Mouse (Mus musculus) kidney, embryonic 14.5 days (tissue): ENCODE results near the gene 5730480H06Rik. TPM values are rescaled to one million over a fixed set of nuclear protein-coding genes. Genes with fewer than 3 reads are reported as not detected.

Experiments
- ATAC-seq: fragments of 200-750 bp; cut with Nextera tagmentation; 2 replicates; pipeline ENCODE4 v1.8.0; 2017; ENCODE audit warnings: moderate number of reproducible peaks, mild to moderate bottlenecking, moderate TSS enrichment, moderate library complexity; ENCODE audit not compliant: low FRiP score, low TSS enrichment
- H3K27ac ChIP-seq: fragments of 300-500 bp; sonication (generic); 2 replicates; pipeline ENCODE4 v1.5.1; 2014; ENCODE audit warnings: low read depth, mild to moderate bottlenecking, low read length, moderate library complexity, mixed read lengths
- H3K27me3 ChIP-seq: fragments of 300-500 bp; sonication (generic); 2 replicates; pipeline ENCODE4 v1.6.1; 2014; ENCODE audit warnings: mild to moderate bottlenecking, low read length; ENCODE audit not compliant: control insufficient read depth, insufficient read depth
- H3K36me3 ChIP-seq: fragments of 300-500 bp; sonication (generic); 2 replicates; pipeline ENCODE4 v1.6.1; 2014; ENCODE audit warnings: low read length, mixed read lengths; ENCODE audit not compliant: control insufficient read depth, insufficient read depth
- H3K4me1 ChIP-seq: fragments of 300-500 bp; sonication (generic); 2 replicates; pipeline ENCODE4 v1.6.1; 2014; ENCODE audit warnings: low read length, mixed read lengths; ENCODE audit not compliant: control insufficient read depth, insufficient read depth
- H3K4me2 ChIP-seq: fragments of 300-500 bp; sonication (generic); replicated peaks from 2 replicates; pipeline ENCODE4 v1.6.1; 2014; ENCODE audit warnings: low read depth, mild to moderate bottlenecking, low read length
- H3K4me3 ChIP-seq: fragments of 300-500 bp; sonication (generic); 2 replicates; pipeline ENCODE4 v1.5.1; 2014; ENCODE audit warnings: mild to moderate bottlenecking, low read length
- H3K9ac ChIP-seq: fragments of 300-500 bp; sonication (generic); 2 replicates; pipeline ENCODE4 v1.6.1; 2014; ENCODE audit warnings: low read depth, mild to moderate bottlenecking, low read length, moderate library complexity
- H3K9me3 ChIP-seq: fragments of 300-500 bp; sonication (generic); 2 replicates; pipeline ENCODE4 v1.6.1; 2016; ENCODE audit warnings: low read length; ENCODE audit not compliant: control insufficient read depth
- WGBS: fragments of 180-500 bp; shearing (Covaris S2); extraction: QIAGEN DNeasy Blood & Tissue Kit; methylation state at CpG from one replicate; pipeline ENCODE4 v1.1.7; 2014; 5-methylcytosine and 5-hydroxymethylcytosine counted together
- polyA plus RNA-seq: library from polyadenylated mRNA; unstranded; fragments of >200 nt; fragmentation: Nextera tagmentation; extraction: Ambion mirVana; gene quantifications from 2 replicates; pipeline ENCODE4 v1.2.1, GENCODE M21; 2014

5730480H06Rik gene
- polyA plus RNA-seq, 1 experiment from 2014 or later = 32.1 TPM

DNA sequence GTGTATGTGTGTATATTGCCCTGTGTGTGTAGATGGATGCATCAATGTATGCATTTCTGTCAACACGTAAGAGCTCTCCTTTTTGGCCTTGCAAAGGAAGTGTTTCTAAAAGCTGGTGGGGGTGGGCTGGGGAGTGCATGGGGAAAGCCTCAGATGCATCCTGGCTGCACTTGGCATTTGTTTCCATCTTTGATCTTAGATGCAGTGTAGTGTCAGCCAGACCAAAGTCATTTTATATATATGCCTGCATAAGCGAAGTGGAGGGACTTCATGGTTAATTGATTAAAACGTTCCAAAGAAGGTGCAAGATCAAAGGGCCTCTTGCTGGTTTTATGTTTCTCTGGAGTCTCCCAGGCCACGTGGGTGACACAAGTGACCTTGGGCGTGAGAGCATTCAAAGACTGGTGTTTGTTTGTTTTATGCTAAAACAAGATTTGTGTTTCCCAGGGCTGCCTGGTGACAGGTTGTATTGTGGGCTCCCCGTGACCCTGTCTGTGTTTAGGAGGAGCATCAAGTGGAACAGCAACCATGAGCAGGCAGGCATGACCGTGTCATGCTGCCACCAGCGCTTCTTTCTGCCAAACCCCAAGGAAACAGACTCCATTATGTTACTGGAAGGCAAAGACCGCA lies 6.2 kb downstream of the 5730480H06Rik start:
- ATAC-seq = peak; percentile 94

DNA sequence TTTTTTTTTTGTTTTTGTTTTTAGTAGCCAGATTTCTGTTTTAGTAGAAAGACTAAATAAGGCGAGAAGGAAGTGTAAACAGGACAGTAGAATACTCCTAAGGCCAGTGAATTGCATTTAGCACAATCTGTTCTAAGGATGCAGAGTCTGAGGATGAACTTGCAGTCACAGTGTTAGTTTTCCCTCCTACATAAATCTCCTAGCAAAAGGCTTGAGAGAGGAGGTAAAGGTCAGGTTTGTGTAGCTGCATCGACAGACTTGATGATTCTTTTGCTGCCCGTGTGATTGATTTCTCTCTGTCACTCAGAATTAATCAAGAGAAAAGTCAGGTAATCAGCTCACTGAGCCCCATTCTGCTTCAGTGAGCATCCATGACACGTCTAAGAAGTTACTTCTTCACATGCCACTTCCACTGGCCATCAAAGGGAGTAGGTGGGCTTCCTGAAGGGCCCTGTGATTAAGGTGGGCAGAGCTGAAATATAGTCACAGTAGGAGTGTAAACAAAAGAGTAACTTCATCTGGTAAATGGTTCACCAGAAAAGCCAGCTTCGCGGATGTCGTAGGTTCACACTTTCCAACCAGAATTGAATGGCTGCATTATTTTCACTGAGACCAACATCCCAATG lies 13.2 kb downstream of the 5730480H06Rik start:
- no peaks in the 10 kb centered on the region for H3K4me1 ChIP-seq
- no peak overlapping the region for H3K4me3 ChIP-seq
- no peak overlapping the region for H3K27ac ChIP-seq
- H3K9me3 ChIP-seq = no peaks in the 10 kb centered on the region
- peak; percentile 85 for ATAC-seq
- no peaks in the 10 kb centered on the region for H3K36me3 ChIP-seq
- H3K27me3 ChIP-seq = no peaks in the 10 kb centered on the region
- no peak overlapping the region for H3K9ac ChIP-seq
- H3K4me2 ChIP-seq = no peak overlapping the region
- 21% methylated on average over 7 of the region's 7 CpGs for WGBS

More for the DNA sequence above, 6.2 kb downstream of the 5730480H06Rik start:
- H3K36me3 ChIP-seq = no peaks in the 10 kb centered on the region
- peaks cover 10% of the 10 kb centered on the region for H3K4me1 ChIP-seq
- no peak overlapping the region for H3K4me2 ChIP-seq
- WGBS = 8% methylated on average over 9 of the region's 9 CpGs
- no peaks in the 10 kb centered on the region for H3K27me3 ChIP-seq
- H3K27ac ChIP-seq = no peak overlapping the region
- H3K9me3 ChIP-seq = no peaks in the 10 kb centered on the region
- H3K9ac ChIP-seq = no peak overlapping the region
- no peak overlapping the region for H3K4me3 ChIP-seq

DNA sequence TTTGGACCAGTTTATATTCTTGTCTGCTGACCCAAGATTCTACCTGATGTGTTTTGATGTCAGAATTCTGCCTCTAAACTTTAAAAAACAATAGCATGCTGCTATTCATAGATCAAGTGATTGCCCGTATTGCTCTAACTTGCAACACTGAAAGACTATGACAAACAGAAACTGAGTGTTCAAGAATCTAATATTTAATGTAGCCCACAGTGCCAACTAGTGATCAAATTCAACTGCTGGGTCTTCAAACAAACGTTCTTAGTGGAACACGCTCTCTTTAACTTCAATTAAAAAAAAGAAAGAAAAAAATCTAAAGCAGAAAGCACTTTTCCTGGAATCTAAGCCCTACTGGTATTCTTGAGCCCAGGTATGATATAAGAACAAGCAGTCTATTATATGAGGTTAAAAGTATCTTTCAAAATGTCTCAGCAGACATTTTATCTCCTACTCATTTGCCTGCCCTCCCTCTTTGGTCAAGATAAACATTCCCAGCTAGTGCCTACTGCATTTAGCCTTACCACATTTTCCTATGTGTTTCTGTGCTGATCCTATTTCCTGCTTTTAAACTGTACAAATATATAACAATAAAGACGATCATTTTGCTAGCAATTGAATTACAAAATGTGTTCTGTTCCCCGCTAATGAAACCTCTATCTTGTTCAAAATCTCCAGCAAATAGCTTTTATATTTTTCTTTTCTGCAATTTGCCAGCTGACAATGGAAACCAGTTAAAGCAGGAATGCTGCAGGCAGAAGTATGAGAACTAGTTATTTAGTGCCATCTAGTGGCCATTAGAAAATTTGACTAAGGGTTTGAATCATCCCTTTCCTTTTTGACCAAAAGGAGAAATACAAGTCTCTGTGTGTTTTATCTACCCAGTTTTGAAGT lies 17.6 kb downstream of the 5730480H06Rik start:
- ATAC-seq = peak; percentile 41; the same call in 1 of the 2 replicates
- WGBS = 46% methylated on average over 5 of the region's 5 CpGs
- Histone ChIP-seq H3K4me3 (no peak overlapping the region), H3K4me1 (no peaks in the 10 kb centered on the region), H3K4me2 (no peak overlapping the region), H3K27ac (no peak overlapping the region), H3K27me3 (no peaks in the 10 kb centered on the region), H3K36me3 (no peaks in the 10 kb centered on the region), H3K9ac (no peak overlapping the region), H3K9me3 (no peaks in the 10 kb centered on the region)

DNA sequence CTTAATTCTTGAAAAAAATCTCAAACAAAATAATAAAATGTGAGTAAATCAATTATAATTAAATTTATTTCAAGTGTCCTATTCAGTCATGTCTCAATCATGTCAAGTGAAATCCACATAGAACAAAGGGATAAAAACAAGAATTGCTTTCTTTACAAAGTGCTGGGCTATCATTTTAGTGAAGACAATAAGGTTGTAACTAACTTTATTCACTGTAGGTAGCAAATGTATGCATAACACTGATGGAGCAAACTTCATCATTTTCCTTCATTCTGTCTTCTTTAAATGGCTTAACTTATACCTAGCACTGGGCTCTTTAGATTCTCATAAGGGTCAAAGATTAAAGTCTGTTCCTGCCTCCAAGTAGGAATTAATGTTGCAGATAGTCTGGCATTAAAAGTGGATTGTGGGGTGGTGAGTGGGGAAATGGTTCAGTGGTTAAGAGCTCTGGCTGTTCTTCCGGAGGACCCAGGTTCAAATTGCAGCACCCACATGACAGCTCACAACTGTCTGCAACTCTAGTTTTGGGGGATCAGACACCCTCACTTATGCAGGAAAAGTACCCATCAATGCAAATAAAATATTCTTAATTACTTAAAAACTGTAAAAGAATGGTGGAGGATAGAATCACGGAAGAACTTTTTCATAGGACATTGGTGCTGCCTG lies 18.4 kb downstream of the 5730480H06Rik start:
- H3K4me2 ChIP-seq = no peak overlapping the region
- no peaks in the 10 kb centered on the region for H3K27me3 ChIP-seq
- no peak overlapping the region for H3K9ac ChIP-seq
- no peak overlapping the region for H3K4me3 ChIP-seq
- no peaks in the 10 kb centered on the region for H3K36me3 ChIP-seq
- no peak overlapping the region for H3K27ac ChIP-seq
- no peak for ATAC-seq
- no peaks in the 10 kb centered on the region for H3K9me3 ChIP-seq
- H3K4me1 ChIP-seq = no peaks in the 10 kb centered on the region
- WGBS = 80% methylated on average over 2 of the region's 2 CpGs

DNA sequence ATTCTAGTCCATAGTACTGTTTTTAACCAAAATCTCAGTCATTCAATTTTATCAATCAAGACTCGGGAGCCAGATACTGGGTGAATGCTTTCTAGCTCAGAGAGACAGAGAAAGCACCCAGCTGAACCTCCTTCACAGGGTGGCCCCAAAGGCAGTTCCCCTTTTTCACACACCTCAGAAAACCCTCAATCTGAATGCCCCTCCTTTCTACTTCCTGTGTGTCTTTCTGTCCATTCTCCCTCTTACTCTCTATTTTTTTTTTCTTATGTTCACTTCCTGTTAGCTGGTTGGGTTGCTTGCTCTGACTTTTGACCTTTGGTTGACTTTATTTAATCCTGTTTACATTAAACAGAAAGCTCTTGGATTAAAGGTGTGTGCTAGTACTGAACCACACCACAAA lies 21.6 kb downstream of the 5730480H06Rik start:
- ATAC-seq = no peak
- 92% methylated on average over 1 of the region's 1 CpGs for WGBS
- Histone ChIP-seq H3K9me3 (no peaks in the 10 kb centered on the region), H3K36me3 (no peaks in the 10 kb centered on the region), H3K4me1 (no peaks in the 10 kb centered on the region), H3K27me3 (no peaks in the 10 kb centered on the region), H3K4me3 (no peak overlapping the region), H3K27ac (no peak overlapping the region), H3K9ac (no peak overlapping the region), H3K4me2 (no peak overlapping the region)

DNA sequence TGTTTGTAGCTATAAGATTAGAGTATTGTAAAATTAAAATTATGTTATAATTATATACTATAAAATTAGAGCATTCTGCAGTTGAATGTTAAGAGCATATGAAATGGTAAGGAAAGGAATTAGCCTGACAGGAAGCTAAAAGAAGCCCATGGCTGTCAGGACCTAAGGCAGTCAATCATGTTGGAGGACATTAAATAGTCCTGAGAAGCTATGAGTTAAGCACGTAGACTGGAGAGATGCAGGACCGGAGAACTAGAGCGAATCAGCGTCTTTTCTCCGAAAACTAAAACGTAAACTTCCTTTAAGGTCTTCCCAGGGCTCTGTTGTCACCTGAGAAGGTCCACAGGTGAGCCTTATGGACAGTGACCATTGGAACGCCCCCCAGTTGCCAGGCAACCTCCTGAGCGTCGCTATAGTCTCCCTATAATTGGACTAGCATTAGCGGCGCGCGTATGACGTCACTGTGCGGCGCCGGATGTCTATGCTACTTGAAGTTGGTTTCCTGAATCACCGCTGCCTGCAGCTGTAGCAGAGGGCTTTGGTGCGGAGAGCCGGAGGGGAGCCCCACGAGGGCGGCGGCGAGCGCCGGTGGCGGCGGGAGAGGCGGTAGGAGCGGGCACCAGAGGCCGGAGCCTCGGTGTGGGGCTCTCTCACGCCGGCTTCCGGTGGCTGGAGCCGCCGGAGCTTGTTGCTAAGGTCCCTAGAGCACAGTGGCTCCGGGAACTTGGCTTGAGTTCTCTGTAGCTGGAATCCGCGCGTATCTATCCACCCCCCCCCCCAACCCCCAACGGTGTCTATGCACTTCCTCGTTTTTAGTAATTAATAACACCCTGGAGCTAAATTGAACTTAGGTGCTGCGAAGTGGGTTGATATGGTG lies 44.4 kb downstream of the 5730480H06Rik start:
- peak overlapping the region; percentile 74 for H3K9ac ChIP-seq
- peaks cover 8% of the 10 kb centered on the region for H3K4me1 ChIP-seq
- under 1% methylated on average over 44 of the region's 44 CpGs for WGBS
- H3K27ac ChIP-seq = peak overlapping the region; percentile 67
- ATAC-seq = peak; percentile 100
- H3K4me2 ChIP-seq = peak overlapping the region; percentile 73
- peaks cover 23% of the 10 kb centered on the region for H3K36me3 ChIP-seq
- no peaks in the 10 kb centered on the region for H3K27me3 ChIP-seq
- no peaks in the 10 kb centered on the region for H3K9me3 ChIP-seq
- H3K4me3 ChIP-seq = peak overlapping the region; percentile 92

DNA sequence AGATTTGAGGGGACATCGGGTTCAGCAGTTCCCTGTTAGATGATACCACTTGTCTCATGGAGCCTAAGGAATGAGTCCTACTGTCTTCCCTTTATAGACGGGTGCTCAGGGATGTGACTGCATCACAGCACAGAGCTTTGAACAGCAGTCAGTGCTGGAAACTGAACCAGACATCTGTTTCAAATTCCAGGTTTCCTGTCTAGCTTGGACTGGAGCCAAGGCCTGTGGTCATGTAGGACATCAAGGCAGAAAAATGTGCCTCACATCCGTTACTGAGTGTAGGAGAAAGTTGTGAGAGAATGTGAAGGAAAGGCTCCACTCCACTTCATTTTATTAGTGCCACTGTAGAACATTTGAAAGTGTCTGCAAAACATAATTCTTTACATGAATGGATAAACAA lies 74.7 kb downstream of the 5730480H06Rik start:
- ATAC-seq = 0 out of 2 replicates have a peak, but pooled peaks have one; percentile 39
- Histone ChIP-seq H3K9me3 (no peaks in the 10 kb centered on the region), H3K27ac (no peak overlapping the region), H3K4me2 (no peak overlapping the region), H3K9ac (no peak overlapping the region), H3K36me3 (peaks cover 5% of the 10 kb centered on the region; the same call in 1 of the 2 replicates), H3K27me3 (no peaks in the 10 kb centered on the region), H3K4me1 (no peaks in the 10 kb centered on the region), H3K4me3 (no peak overlapping the region)
- 63% methylated on average over 3 of the region's 3 CpGs for WGBS

DNA sequence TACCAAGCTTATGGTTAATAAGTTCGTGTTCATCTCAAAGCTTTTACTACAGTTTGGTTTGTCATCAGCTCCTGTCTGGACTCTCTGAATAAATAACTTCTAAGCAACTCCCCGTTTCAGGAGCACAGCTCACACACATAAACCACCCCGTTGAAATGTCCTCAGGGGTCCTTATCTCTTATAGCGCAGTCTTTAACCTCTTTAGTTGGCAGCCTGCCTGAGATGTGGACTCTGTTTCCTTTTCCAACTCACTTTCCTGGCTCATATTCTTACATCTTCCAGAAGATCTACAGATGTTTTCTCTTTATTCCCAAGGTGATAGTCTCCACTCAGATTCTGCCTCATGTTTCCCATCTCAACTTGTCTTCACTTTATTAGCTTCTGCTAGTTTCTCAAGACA lies 80.5 kb downstream of the 5730480H06Rik start:
- no peak overlapping the region for H3K27ac ChIP-seq
- H3K27me3 ChIP-seq = no peaks in the 10 kb centered on the region
- H3K36me3 ChIP-seq = no peaks in the 10 kb centered on the region; the same call in 1 of the 2 replicates
- H3K9me3 ChIP-seq = no peaks in the 10 kb centered on the region
- no peak overlapping the region for H3K4me3 ChIP-seq
- 49% methylated on average over 4 of the region's 4 CpGs for WGBS
- H3K4me2 ChIP-seq = no peak overlapping the region
- no peak overlapping the region for H3K9ac ChIP-seq
- no peak for ATAC-seq
- no peaks in the 10 kb centered on the region for H3K4me1 ChIP-seq
